Mouse (Mus musculus): ENCODE data around the gene Doc2b.
"Not testable (repeated sequence)": the region's sequence is repeated elsewhere in the genome, so short reads cannot be mapped to it uniquely, and the experiment has no call there.

Gene Doc2b

DNA sequence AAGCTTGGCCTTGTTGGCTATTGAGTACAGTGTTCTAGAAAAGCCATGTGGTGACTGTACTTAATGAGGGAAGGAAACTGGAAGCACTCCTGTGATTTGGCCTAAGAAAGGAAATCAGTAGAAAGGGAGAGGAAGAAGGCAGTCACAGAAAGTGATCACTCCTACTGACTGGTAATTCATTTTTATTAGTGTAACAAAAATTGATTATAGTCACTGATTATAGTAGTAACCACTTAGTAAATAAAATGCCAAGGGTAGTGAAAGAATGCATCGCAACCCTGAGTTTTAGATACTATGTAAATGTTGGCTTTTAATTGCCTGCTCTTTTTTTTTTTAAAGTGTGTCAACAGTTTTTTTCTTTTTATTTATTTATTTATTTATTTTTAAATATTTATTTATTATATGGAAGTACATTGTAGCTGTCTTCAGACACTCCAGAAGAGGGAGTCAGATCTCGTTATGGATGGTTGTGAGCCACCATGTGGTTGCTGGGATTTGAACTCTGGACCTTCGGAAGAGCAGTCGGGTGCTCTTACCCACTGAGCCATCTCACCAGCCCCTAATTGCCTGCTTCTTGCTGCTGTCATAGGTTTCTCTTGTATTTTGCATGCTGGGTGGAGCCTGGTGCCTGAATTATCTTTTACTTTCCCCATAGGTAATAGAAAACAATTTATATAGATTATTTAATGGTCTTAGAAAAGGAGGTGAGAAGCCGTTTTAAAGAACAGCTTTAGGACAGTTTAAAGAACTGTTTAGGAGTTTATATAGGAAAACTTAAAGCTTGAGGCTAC lies 60.2 kb downstream of the Doc2b start:
- no peak for DNase-seq

DNA sequence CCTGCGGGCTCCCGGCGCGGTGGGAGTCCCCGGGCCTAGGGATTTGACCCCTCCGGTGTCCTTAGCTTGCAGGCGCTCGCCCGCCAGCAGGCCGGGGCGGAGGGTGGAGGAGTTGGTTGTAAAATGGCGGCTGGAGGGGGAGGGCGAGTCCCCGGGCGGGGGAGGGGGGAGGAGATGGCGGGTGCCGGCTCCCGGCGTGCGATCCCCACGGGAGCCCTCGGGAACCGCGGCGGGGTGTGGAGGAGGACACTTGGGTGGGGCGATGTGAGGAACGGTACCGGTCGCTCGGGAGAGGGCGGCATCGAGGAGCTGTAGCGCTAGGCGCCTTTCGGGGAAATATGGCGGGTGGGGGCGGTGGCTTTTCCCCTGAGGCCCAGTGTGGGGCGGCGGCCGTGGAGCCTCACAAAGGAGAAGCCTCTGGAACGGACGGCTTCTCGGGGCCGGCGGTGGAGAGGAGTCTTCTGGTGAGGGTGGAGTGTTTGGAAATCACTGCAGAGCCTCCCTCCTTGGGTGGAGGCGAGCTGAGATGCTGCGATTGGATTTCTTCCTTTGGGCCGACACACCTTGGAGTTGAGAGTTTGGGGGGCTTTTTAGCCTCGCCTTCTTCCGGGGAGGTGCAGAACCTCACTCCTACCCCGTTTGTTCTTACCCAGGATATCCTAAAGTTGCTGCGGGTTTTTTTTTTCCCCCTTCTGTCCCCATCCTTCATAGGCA lies 62.5 kb downstream of the Doc2b start:
- DNase-seq = peak; percentile 85

DNA sequence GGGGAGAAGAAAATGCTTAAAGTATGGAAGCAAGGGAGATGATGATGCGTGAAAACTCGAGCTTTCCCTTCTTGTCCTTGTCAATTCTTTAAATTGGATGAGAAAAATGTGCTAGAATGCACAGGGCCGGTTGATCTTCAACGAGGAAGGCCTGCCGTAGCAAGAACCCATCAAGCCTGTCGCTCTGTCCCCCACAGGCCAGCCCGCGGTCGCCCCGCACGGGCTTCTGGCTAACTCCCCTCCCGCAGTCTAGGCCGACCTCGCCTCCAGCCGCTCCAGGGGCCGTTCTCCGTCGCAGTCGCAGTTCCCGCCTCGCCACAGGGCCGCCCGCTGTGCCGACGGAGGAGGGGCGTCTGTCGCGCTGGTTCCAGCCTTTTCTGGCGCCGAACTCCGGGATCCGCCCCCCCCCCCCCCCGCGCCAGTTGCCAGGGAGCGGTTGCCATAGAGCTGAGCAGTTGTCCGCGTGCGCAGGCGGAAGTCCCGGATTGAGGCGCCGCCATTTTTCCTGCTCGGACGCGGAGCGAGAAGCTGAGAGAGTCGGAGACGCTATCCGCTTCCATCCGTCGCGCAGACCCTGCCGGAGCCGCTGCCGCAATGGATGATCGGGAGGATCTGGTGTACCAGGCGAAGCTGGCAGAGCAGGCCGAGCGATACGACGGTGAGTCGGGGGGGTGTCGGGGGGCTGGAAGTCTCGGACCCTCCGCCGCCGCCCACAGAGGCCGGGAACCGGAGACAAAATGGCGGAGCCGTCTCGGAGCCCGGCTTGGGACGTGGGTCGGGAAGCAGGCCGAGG lies 63.2 kb downstream of the Doc2b start, which contains the start of gene Ywhae:
Gene Ywhae, plus strand, starts transcription at position 436 of the 793 bp plus-strand sequence.
- DNase-seq = peak; percentile 94

DNA sequence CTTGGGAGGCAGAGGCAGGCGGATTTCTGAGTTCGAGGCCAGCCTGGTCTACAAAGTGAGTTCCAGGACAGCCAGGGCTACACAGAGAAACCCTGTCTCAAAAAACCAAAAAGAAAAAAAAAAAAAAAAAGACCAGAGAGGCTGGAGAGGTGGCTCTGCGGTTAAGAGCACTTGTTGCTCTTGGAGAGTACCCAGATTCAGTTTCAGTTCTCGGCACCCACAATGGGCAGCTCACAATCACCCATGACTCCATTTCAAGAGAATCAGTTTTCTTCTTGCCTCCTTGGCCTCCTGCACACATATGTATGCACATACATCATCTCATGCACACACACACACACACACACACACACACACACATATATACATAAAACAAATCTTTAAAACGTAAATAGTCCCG lies 68.2 kb downstream of the Doc2b start:
- DNase-seq = not testable (repeated sequence)

DNA sequence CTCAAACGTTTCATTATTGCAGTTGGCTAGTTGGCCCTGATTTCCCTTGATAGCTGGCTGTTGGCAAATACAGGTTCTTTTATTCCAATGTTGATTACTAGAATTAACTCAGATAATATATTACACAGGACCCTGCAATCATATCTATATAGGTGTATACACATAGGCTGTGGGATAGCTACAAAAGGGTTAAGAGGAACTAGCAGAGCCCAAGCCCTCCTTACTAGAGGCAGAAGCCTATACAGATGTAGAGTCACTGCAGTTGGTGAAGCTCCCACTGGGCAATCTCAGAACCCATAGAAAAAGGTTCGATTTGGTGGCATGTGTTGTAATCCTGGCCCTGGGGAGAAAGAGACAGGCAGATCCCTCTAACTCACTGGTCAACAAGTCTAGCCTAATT lies 68.7 kb downstream of the Doc2b start:
- DNase-seq = no peak

DNA sequence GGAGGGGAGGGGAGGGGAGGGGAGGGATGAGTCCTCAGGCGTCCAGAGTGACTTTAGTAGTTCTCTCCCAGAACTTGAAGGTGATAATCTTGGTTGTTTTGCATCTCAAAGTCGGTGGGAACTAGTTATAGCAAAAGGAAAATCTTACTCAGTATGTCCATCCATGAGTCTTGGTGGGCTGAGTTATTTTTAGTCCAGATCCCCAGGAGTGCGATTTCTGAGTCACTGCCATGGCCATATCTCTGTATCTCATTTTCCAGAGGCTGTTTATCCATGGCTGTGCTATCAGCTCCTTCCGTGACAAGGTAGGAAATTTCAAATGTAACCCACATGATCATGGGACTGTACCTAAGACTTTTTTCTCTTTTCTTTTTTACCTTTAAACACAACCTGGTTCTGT lies 73.5 kb downstream of the Doc2b start:
- DNase-seq = no peak
